Mouse (Mus musculus) ES-CJ7 (cell line): ENCODE measurements around the gene Gm17651.
A peak's percentile ranks its signal among the peaks of the same experiment; 100 is the strongest.

ENCODE experiments used
- DNase-seq: peaks from one replicate; pipeline ENCODE4 v3.0.0; 2011; ENCODE audit warnings: low read depth, low spot score

Gm17651 gene

GRCm38 (mm10) chr3:97674644-97675110 is at the start of gene Gm17651:
Gene Gm17651 (minus strand): TSS chr3:97674694.
- DNase-seq: no peak

GRCm38 (mm10) chr3:97719116-97719515 is 44.6 kb upstream of the Gm17651 start:
- DNase-seq: no peak

DNA sequence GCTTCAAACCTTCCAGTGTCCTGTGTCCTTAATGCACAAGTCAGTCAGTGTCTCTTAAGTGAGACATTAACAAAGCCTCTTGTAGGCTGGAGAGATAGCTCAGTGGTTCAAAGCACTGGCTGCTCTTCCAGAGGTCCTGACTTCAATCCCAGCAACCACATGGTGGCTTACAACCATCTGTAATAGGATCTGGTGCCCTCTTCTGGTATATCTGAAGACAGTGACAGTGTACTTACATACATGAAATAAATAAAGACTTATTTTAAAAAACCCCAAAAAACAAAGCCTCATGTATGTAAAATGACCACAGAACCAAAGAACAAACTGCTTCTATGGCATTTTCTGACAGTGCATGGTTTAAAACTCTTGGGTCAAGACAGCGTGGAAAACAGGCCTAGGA is 41.4 kb upstream of the Gm17651 start:
- peak; percentile 23 for DNase-seq

- DNase-seq: no peak
Observed at GRCm38 (mm10) chr3:97710881-97711280, 36.4 kb upstream of the Gm17651 start.

GRCm38 (mm10) chr3:97710134-97710533 is 35.6 kb upstream of the Gm17651 start:
- DNase-seq: no peak

DNA sequence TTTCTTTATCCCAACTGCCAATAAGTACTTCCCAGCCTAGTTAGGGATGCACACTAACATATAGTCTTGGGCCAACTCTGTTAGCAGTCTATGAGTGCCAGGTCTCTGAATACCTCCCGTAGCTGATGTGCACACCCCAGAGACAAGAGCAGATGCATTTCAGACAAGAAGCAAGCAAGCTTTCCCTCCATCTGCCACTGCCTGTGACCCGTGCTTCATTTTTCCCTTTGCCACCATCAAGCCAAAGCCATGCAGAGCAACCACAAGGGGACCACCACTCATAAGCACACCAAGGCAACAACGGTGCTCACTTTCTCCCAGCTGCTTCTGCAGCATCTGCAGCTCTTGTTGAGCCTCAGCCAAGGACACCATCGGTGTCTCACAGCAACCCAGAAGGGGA is 32.1 kb upstream of the Gm17651 start:
- DNase-seq: no peak

- no peak for DNase-seq
Observed at GRCm38 (mm10) chr3:97705508-97705907, 31.0 kb upstream of the Gm17651 start.

DNA sequence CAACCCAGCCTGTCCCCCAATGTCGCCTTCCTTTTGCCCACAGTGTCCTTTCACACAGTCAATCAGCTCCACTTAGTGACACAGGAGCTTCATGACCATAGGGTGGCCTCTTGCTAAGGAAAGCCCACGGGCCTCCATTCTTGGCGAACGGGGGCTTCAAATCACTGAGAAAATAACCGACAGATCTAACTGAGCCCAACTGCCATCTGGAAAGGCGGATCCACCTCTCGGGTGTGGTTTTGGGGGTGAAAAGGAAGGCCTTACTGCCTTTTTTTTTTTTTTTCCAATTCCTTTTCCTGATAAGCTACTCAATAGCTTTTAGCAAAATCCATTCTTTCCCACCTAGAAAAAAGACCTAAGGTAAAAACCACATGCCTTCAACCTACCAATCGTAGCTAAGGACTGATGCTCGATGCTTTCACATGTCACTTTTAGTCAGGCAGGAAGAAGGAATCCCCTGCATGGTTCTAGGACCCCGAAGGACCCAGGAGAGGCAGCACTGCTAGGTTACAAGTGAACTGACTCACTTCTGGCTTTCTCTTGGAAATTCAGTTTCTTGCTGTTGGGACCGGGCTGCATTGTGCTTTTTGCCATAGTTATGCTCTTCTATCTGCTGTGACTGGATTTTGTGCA is 28.1 kb upstream of the Gm17651 start:
- DNase-seq: no peak

DNA sequence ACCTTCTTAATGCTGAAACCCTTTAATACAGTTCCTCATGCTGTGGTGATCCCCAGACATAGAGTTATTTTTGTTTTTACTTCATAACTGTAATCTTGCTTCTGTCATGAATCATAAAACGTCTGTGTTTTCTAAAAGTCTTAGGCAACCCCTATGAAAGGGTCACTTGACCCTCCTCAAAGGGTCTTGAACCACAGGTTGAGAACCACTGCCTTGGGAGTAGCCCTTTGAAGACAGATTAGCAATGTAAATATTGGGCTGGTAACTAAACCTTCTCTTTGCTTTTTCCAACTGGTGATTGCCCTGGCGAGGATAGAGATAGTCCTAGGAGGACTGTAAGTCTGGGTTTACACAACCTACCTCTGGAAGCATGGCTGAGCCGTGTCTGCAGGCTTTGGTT is 26.7 kb upstream of the Gm17651 start:
- DNase-seq: no peak

- no peak for DNase-seq
Observed at GRCm38 (mm10) chr3:97699061-97699460, 24.6 kb upstream of the Gm17651 start.

DNA sequence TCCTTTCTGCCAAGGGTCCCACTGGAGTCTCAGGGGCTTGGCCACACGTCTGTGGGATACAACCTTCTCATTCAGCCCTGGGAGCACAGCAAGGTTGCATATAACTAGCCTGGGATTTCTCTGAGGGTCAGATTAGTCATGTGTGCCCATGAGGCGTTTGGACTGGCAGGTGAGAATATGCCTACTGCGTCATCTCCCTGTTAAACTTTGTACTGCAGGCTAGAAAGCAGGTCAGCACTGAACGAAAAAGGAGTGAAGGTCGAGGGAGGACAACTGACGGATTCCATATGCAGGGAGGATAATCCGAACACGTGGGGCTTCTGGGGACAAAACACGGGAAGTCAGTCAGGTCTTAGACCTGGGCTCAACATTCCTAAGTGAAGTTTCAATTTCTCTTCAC is 22.8 kb upstream of the Gm17651 start:
- no peak for DNase-seq

GRCm38 (mm10) chr3:97696866-97697265 is 22.4 kb upstream of the Gm17651 start:
- no peak for DNase-seq

GRCm38 (mm10) chr3:97693806-97694205 is 19.3 kb upstream of the Gm17651 start:
- no peak for DNase-seq

- no peak for DNase-seq
Observed at GRCm38 (mm10) chr3:97691443-97692017, 17.0 kb upstream of the Gm17651 start.

- no peak for DNase-seq
Observed at GRCm38 (mm10) chr3:97690590-97690989, 16.1 kb upstream of the Gm17651 start.

DNA sequence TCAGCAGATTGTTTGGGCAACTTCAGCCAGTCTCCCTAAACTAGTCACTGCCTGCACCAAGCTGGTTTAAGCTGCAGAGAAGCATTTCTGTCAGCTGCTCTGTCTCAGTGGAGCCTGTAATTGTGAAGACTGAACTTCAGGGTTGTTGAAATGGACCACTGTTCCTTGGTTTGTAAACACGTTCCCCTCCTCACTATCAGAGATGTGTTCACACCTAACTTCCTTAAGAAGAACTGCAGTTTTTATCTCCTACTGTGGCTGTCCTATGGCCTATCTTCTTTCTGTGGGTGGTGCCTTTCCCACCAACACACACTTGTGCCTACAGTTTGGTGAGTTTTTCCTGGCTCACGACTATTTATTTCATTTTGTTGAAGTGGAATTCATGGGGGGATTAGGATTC is 14.8 kb upstream of the Gm17651 start:
- DNase-seq: no peak

DNA sequence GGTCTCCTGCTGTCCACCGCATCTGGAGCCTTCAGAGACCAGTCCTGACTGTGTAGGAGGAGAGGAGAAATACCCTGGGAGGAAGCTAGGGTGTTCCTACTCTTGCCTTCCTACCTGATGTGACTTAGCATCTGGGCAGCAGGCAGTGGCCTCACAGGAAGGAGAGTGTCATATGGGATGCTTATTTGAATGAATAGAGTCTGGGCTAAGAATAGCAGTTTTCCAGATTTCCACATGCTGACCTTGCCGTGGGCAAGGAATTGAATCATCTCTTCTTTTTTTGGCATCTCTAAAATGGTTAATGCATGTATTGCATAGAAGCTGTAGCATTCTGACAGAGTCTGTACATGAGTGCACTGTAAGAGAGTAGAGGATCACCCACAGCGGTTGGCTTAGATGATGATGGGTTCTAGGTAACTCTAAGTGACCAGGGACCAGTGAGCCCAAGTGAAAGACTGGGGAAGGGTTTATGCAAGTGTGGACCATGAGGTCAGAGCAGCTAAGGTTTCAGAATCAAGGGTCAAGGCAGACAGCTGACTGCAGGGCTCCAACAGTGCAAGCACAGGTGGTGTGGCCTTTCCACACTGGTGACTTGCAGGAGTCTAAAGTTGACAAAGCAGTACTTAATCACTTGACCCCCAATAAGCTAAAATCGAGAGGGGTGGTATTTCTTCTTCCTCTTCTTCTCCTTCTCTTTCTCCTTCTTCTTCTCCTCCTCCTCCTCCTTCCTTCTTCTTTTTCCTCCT is 12.1 kb upstream of the Gm17651 start:
- DNase-seq: no peak

- DNase-seq: peak; percentile 91
Observed at GRCm38 (mm10) chr3:97683560-97684195, 9.2 kb upstream of the Gm17651 start.

DNA sequence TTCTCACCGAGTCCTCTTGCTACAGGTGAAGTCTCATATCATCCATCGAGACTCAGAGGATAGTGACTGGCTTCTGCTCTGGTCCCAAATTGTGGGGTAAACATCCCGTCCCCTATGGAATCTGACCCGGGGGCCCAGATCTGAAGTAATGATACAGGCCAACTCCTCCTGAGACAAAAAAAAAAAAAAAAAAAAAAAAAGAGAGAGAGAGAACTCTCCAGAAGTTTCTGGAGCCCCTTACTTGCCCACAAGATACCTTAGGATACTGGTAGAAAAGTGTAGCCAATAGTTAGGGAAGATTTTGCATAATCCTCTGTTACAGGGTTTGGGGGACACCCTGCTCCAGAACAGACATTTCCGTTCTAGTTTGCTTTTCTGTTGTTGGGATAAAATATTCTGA is 8.1 kb upstream of the Gm17651 start:
- DNase-seq: no peak

DNA sequence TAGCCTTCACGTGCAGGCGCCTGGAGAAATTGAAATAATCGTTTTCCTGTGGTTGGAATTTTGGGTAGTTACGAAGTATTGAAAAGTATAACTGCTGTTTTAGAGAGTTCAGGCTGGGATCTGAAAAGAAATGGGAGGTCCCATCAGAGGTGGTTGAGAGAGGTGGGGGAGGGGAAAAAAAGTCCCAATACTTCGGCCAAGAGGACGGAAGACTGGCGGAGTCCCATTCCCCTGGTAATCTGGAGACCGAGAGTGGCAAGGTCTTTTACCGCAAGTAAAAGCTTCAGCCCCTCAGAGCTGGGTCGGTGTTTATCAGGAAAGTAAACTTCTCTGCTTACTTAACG is 7.6 kb upstream of the Gm17651 start:
- peak; percentile 40 for DNase-seq

GRCm38 (mm10) chr3:97681321-97682158 is 7.0 kb upstream of the Gm17651 start:
- DNase-seq: peak; percentile 89
